Mouse (Mus musculus): ENCODE measurements around the gene Gm47995. TPM values are rescaled to one million over a fixed set of nuclear protein-coding genes. Genes with fewer than 3 reads are reported as not detected.

The Gm47995 gene
- polyA plus RNA-seq, 1 experiment from 2014 or later: not detected

DNA sequence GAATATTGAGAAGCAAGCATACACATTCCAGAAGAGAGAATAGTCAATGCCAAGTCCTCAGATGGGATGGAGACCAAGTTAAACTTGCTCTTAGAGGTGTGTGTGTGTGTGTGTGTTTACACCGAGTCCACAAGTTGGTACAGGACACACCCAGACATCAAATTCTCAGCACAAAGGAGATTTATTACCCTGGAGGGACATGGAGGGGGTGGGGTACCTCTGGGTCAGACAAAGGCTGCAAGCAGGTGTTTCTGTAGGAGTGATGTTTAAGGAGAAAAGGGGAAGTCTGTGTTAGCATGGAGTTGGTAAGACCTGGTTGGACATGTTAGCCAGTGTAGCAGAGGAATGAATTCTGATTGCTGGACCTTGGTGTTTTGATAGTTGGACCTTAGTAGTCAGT, 17.7 kb downstream of the Gm47995 start:
- H3K9me3 ChIP-seq (ENCODE audit: control insufficient read depth, low read length): no peaks in the 10 kb centered on the region
- H3K4me1 ChIP-seq (ENCODE audit: control insufficient read depth, insufficient read depth, low read length): no peaks in the 10 kb centered on the region
- 28% methylated on average over 1 of the region's 1 CpGs for WGBS
- H3K36me3 ChIP-seq (ENCODE audit: control insufficient read depth, insufficient read depth, low read length): no peaks in the 10 kb centered on the region
- H3K9ac ChIP-seq (ENCODE audit: low read length): no peak overlapping the region
- no peaks in the 10 kb centered on the region for H3K27me3 ChIP-seq (ENCODE audit: control insufficient read depth, insufficient read depth, low read length)
- no peak overlapping the region for H3K4me3 ChIP-seq (ENCODE audit: low read depth, low read length)
- no peak overlapping the region for H3K4me2 ChIP-seq (ENCODE audit: low read depth)
- no peak for ATAC-seq (ENCODE audit: insufficient read depth, low FRiP score, low TSS enrichment)
- no peak for DNase-seq (ENCODE audit: low spot score)
- no peak overlapping the region for H3K27ac ChIP-seq (ENCODE audit: low read depth, low read length)

GRCm38 (mm10) chr1:151216417-151216816, 18.2 kb downstream of the Gm47995 start:
- no peaks in the 10 kb centered on the region for H3K4me1 ChIP-seq (ENCODE audit: control insufficient read depth, insufficient read depth, low read length)
- H3K27ac ChIP-seq (ENCODE audit: low read depth, low read length): no peak overlapping the region
- no peak overlapping the region for H3K4me2 ChIP-seq (ENCODE audit: low read depth)
- H3K36me3 ChIP-seq (ENCODE audit: control insufficient read depth, insufficient read depth, low read length): no peaks in the 10 kb centered on the region
- H3K9me3 ChIP-seq (ENCODE audit: control insufficient read depth, low read length): no peaks in the 10 kb centered on the region
- no peak overlapping the region for H3K4me3 ChIP-seq (ENCODE audit: low read depth, low read length)
- DNase-seq (ENCODE audit: low spot score) (no peak), ATAC-seq (ENCODE audit: insufficient read depth, low FRiP score, low TSS enrichment) (no peak)
- WGBS: 69% methylated on average over 3 of the region's 3 CpGs
- no peak overlapping the region for H3K9ac ChIP-seq (ENCODE audit: low read length)
- H3K27me3 ChIP-seq (ENCODE audit: control insufficient read depth, insufficient read depth, low read length): no peaks in the 10 kb centered on the region

GRCm38 (mm10) chr1:151219045-151219444, 20.8 kb downstream of the Gm47995 start:
- 91% methylated on average over 5 of the region's 5 CpGs for WGBS
- no peak overlapping the region for H3K4me3 ChIP-seq (ENCODE audit: low read depth, low read length)
- no peak for ATAC-seq (ENCODE audit: insufficient read depth, low FRiP score, low TSS enrichment)

DNA sequence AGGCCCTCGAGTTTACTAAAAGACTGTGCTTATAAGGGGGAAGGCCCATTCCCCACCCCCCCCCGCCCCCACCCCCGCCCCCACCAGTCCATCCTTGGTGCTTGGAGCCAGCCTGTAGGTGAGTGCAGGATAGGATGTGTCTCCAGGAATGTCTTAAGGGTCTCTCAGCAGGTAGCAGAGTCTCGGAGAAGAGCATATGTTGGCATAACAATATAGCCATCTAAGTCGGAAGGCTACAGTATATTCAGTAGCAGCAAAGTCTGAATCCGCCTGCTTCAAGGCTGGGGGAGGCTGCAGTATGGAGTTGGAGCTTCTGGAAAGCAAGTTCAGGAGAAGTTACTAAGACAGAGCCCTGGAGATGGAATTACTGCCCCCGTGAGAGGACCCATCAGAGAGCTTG, 21.9 kb downstream of the Gm47995 start:
- Histone ChIP-seq H3K9me3 (ENCODE audit: control insufficient read depth, low read length) (no peaks in the 10 kb centered on the region), H3K4me2 (ENCODE audit: low read depth) (no peak overlapping the region), H3K27ac (ENCODE audit: low read depth, low read length) (no peak overlapping the region), H3K36me3 (ENCODE audit: control insufficient read depth, insufficient read depth, low read length) (no peaks in the 10 kb centered on the region), H3K4me3 (ENCODE audit: low read depth, low read length) (no peak overlapping the region), H3K27me3 (ENCODE audit: control insufficient read depth, insufficient read depth, low read length) (no peaks in the 10 kb centered on the region), H3K4me1 (ENCODE audit: control insufficient read depth, insufficient read depth, low read length) (no peaks in the 10 kb centered on the region), H3K9ac (ENCODE audit: low read length) (no peak overlapping the region)
- WGBS: 69% methylated on average over 7 of the region's 7 CpGs
- no peak for ATAC-seq (ENCODE audit: insufficient read depth, low FRiP score, low TSS enrichment)
- DNase-seq (ENCODE audit: low spot score): no peak

More at GRCm38 (mm10) chr1:151219045-151219444, 20.8 kb downstream of the Gm47995 start:
- no peaks in the 10 kb centered on the region for H3K9me3 ChIP-seq (ENCODE audit: control insufficient read depth, low read length)
- no peak overlapping the region for H3K27ac ChIP-seq (ENCODE audit: low read depth, low read length)
- H3K4me1 ChIP-seq (ENCODE audit: control insufficient read depth, insufficient read depth, low read length): no peaks in the 10 kb centered on the region
- no peak overlapping the region for H3K9ac ChIP-seq (ENCODE audit: low read length)
- H3K27me3 ChIP-seq (ENCODE audit: control insufficient read depth, insufficient read depth, low read length): no peaks in the 10 kb centered on the region
- H3K4me2 ChIP-seq (ENCODE audit: low read depth): no peak overlapping the region
- DNase-seq (ENCODE audit: low spot score): no peak
- H3K36me3 ChIP-seq (ENCODE audit: control insufficient read depth, insufficient read depth, low read length): no peaks in the 10 kb centered on the region

- no peak overlapping the region for H3K4me3 ChIP-seq (ENCODE audit: low read depth, low read length)
- no peaks in the 10 kb centered on the region for H3K4me1 ChIP-seq (ENCODE audit: control insufficient read depth, insufficient read depth, low read length)
- ATAC-seq (ENCODE audit: insufficient read depth, low FRiP score, low TSS enrichment) (no peak), DNase-seq (ENCODE audit: low spot score) (no peak)
- no peaks in the 10 kb centered on the region for H3K27me3 ChIP-seq (ENCODE audit: control insufficient read depth, insufficient read depth, low read length)
- H3K9me3 ChIP-seq (ENCODE audit: control insufficient read depth, low read length): no peaks in the 10 kb centered on the region
- H3K36me3 ChIP-seq (ENCODE audit: control insufficient read depth, insufficient read depth, low read length): no peaks in the 10 kb centered on the region
- no peak overlapping the region for H3K4me2 ChIP-seq (ENCODE audit: low read depth)
- WGBS: 85% methylated on average over 10 of the region's 10 CpGs
- H3K27ac ChIP-seq (ENCODE audit: low read depth, low read length): no peak overlapping the region
- no peak overlapping the region for H3K9ac ChIP-seq (ENCODE audit: low read length)
These were observed 24.5 kb downstream of the Gm47995 start for GRCm38 (mm10) chr1:151222561-151223267.

DNA sequence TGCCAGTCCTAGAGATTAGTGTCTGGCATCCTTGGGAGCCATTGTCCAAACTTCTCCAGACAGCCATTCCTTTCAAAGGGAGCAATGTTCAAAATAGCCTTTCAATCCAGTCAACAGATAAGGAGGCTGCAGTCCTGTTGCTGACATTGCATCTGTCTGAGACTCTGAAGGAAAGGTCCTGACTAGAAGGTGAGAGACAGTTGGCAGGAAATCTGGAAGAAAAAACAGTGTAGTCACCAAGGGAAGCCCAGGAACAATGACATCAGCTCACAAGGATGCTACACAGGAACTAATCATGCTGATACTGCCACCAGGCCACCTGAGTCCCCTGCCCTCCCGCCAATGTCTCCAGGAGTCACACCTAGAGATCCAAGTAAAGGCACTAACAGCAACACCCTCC, 25.1 kb downstream of the Gm47995 start:
- 54% methylated on average over 1 of the region's 1 CpGs for WGBS

GRCm38 (mm10) chr1:151224536-151224935, 26.3 kb downstream of the Gm47995 start:
- WGBS: 79% methylated on average over 1 of the region's 1 CpGs
- Histone ChIP-seq H3K4me2 (ENCODE audit: low read depth) (no peak overlapping the region), H3K27me3 (ENCODE audit: control insufficient read depth, insufficient read depth, low read length) (no peaks in the 10 kb centered on the region), H3K9ac (ENCODE audit: low read length) (no peak overlapping the region), H3K9me3 (ENCODE audit: control insufficient read depth, low read length) (no peaks in the 10 kb centered on the region), H3K27ac (ENCODE audit: low read depth, low read length) (no peak overlapping the region), H3K4me1 (ENCODE audit: control insufficient read depth, insufficient read depth, low read length) (no peaks in the 10 kb centered on the region), H3K36me3 (ENCODE audit: control insufficient read depth, insufficient read depth, low read length) (no peaks in the 10 kb centered on the region), H3K4me3 (ENCODE audit: low read depth, low read length) (no peak overlapping the region)
- no peak for DNase-seq (ENCODE audit: low spot score)
- ATAC-seq (ENCODE audit: insufficient read depth, low FRiP score, low TSS enrichment): no peak

More for the DNA sequence above, 25.1 kb downstream of the Gm47995 start:
- DNase-seq (ENCODE audit: low spot score) (no peak), ATAC-seq (ENCODE audit: insufficient read depth, low FRiP score, low TSS enrichment) (no peak)
- H3K9me3 ChIP-seq (ENCODE audit: control insufficient read depth, low read length): no peaks in the 10 kb centered on the region
- H3K9ac ChIP-seq (ENCODE audit: low read length): no peak overlapping the region
- no peaks in the 10 kb centered on the region for H3K36me3 ChIP-seq (ENCODE audit: control insufficient read depth, insufficient read depth, low read length)
- no peak overlapping the region for H3K27ac ChIP-seq (ENCODE audit: low read depth, low read length)
- no peaks in the 10 kb centered on the region for H3K4me1 ChIP-seq (ENCODE audit: control insufficient read depth, insufficient read depth, low read length)
- H3K4me3 ChIP-seq (ENCODE audit: low read depth, low read length): no peak overlapping the region
- no peak overlapping the region for H3K4me2 ChIP-seq (ENCODE audit: low read depth)
- no peaks in the 10 kb centered on the region for H3K27me3 ChIP-seq (ENCODE audit: control insufficient read depth, insufficient read depth, low read length)

DNA sequence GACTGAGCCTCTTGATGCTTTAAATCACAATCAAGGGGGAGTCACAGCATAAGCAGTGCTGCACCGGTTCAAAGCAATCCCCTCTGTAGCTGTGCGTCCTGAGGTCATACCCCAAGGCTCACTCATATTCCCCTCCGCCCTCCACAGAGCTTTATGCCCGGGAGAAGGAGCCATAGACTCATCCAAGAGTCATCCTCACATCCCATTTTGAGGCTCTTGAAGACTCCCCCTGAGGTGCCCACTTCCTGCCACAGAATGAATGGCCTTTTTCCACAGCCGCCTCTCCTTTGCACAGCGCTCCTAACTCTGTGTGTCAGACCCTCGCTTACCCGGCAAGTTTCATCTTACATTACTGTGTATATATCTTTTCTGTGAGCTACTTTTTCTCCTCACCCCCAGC, 29.3 kb downstream of the Gm47995 start:
- no peak overlapping the region for H3K4me3 ChIP-seq (ENCODE audit: low read depth, low read length)
- H3K27ac ChIP-seq (ENCODE audit: low read depth, low read length): no peak overlapping the region
- H3K9ac ChIP-seq (ENCODE audit: low read length): no peak overlapping the region
- no peaks in the 10 kb centered on the region for H3K27me3 ChIP-seq (ENCODE audit: control insufficient read depth, insufficient read depth, low read length)
- no peaks in the 10 kb centered on the region for H3K4me1 ChIP-seq (ENCODE audit: control insufficient read depth, insufficient read depth, low read length)
- WGBS: 79% methylated on average over 8 of the region's 8 CpGs
- ATAC-seq (ENCODE audit: insufficient read depth, low FRiP score, low TSS enrichment) (no peak), DNase-seq (ENCODE audit: low spot score) (no peak)
- no peaks in the 10 kb centered on the region for H3K36me3 ChIP-seq (ENCODE audit: control insufficient read depth, insufficient read depth, low read length)
- H3K9me3 ChIP-seq (ENCODE audit: control insufficient read depth, low read length): no peaks in the 10 kb centered on the region
- H3K4me2 ChIP-seq (ENCODE audit: low read depth): no peak overlapping the region

GRCm38 (mm10) chr1:151228320-151228989, 30.2 kb downstream of the Gm47995 start:
- H3K27me3 ChIP-seq (ENCODE audit: control insufficient read depth, insufficient read depth, low read length): no peaks in the 10 kb centered on the region
- DNase-seq (ENCODE audit: low spot score) (no peak), ATAC-seq (ENCODE audit: insufficient read depth, low FRiP score, low TSS enrichment) (no peak)
- H3K36me3 ChIP-seq (ENCODE audit: control insufficient read depth, insufficient read depth, low read length): no peaks in the 10 kb centered on the region
- no peak overlapping the region for H3K4me3 ChIP-seq (ENCODE audit: low read depth, low read length)
- no peak overlapping the region for H3K27ac ChIP-seq (ENCODE audit: low read depth, low read length)
- no peak overlapping the region for H3K9ac ChIP-seq (ENCODE audit: low read length)
- no peaks in the 10 kb centered on the region for H3K9me3 ChIP-seq (ENCODE audit: control insufficient read depth, low read length)
- no peak overlapping the region for H3K4me2 ChIP-seq (ENCODE audit: low read depth)
- H3K4me1 ChIP-seq (ENCODE audit: control insufficient read depth, insufficient read depth, low read length): no peaks in the 10 kb centered on the region
- WGBS: 85% methylated on average over 1 of the region's 1 CpGs

Measured in neural tube, embryonic 11.5 days (tissue).